In genomic region chr5:113414639-113415038, GRCm38 (mm10) we compare ENCODE assay signal across 16 mouse cellular contexts. TPM values are rescaled to one million over a fixed set of nuclear protein-coding genes. Genes with fewer than 3 reads are reported as not detected.
DNase-seq lines count a peak whose midpoint lies in the region; ATAC-seq and TF ChIP-seq lines count a peak whose summit lies in the region.
"Had no signal": no experiment of that assay in that cellular context is flagged by ENCODE, and none has a peak within 500 bp of the region (broad histone marks: within the 10 kb centered on the region; RNA-seq: fewer than 3 reads in every experiment).

No protein-coding gene starts in this region.

- no peak for TF ChIP-seq CTCF in liver, postnatal 0 days (IDR thresholded peaks at IDR 0.05; ENCODE audit: low read depth)

- peaks cover 15% of the 10 kb centered on the region for H3K4me1 ChIP-seq in forebrain, embryonic 16.5 days (replicated peaks; ENCODE audit: control insufficient read depth, insufficient read depth, low read length)
- H3K4me1 ChIP-seq in liver, postnatal 0 days (ENCODE audit: insufficient read depth): no peaks in the 10 kb centered on the region

- no peaks in the 10 kb centered on the region for H3K27me3 ChIP-seq in forebrain, embryonic 16.5 days (replicated peaks; ENCODE audit: control insufficient read depth, insufficient read depth, low read length)
- H3K27me3 ChIP-seq in liver, postnatal 0 days (ENCODE audit: insufficient read depth, low read length): no peaks in the 10 kb centered on the region
- H3K27me3 ChIP-seq: embryonic facial prominence, embryonic 12.5 days; midbrain, embryonic 13.5 days had no signal

- H3K27ac ChIP-seq in forebrain, embryonic 16.5 days (ENCODE audit: low read length): no peak overlapping the region
- H3K27ac ChIP-seq in liver, postnatal 0 days (ENCODE audit: low read depth): no peak overlapping the region
- H3K27ac ChIP-seq: embryonic facial prominence, embryonic 12.5 days; layer of hippocampus, adult 2 months; midbrain, embryonic 13.5 days had no signal

- no peaks in the 10 kb centered on the region for H3K9me3 ChIP-seq in forebrain, embryonic 16.5 days (ENCODE audit: control insufficient read depth, low read length)
- H3K9me3 ChIP-seq in liver, postnatal 0 days (ENCODE audit: low read length): no peaks in the 10 kb centered on the region
- H3K9me3 ChIP-seq: embryonic facial prominence, embryonic 12.5 days; midbrain, embryonic 13.5 days had no signal

- H3K36me3 ChIP-seq in forebrain, embryonic 16.5 days (ENCODE audit: control insufficient read depth, insufficient read depth): no peaks in the 10 kb centered on the region
- no peaks in the 10 kb centered on the region for H3K36me3 ChIP-seq in liver, postnatal 0 days (replicated peaks; ENCODE audit: insufficient read depth, low read length)
- H3K36me3 ChIP-seq: embryonic facial prominence, embryonic 12.5 days; midbrain, embryonic 13.5 days had no signal

- no peak overlapping the region for H3K9ac ChIP-seq in forebrain, embryonic 16.5 days (replicated peaks; ENCODE audit: low read depth, low read length)
- no peak overlapping the region for H3K9ac ChIP-seq in liver, postnatal 0 days (replicated peaks)
- H3K9ac ChIP-seq: embryonic facial prominence, embryonic 12.5 days; midbrain, embryonic 13.5 days had no signal

- no peak overlapping the region for H3K4me2 ChIP-seq in forebrain, embryonic 16.5 days (ENCODE audit: low read length)
- H3K4me2 ChIP-seq in liver, postnatal 0 days (ENCODE audit: low read depth, low read length): no peak overlapping the region
- H3K4me2 ChIP-seq: embryonic facial prominence, embryonic 12.5 days; midbrain, embryonic 13.5 days had no signal

- peak; percentile 22 for DNase-seq in cerebellum, adult 11 months
- DNase-seq in cerebellum, adult 11-12 months: no peak
- peak; percentile 41 for DNase-seq in layer of hippocampus, adult 9-11 months
- DNase-seq in layer of hippocampus, postnatal 14 days (ENCODE audit: low spot score in 2 of 2): no peak
- peak; percentile 77 for DNase-seq in MN1 (ENCODE audit: low spot score)
- no peak for DNase-seq in heart, adult 9 months (ENCODE audit: low spot score in 2 of 2)
- DNase-seq in liver, postnatal 0 days: no peak
- DNase-seq: heart, adult 18-20 months; kidney, adult 18-20 months had no signal

- H3K4me3 ChIP-seq in forebrain, embryonic 16.5 days (replicated peaks; ENCODE audit: low read length): no peak overlapping the region
- no peak overlapping the region for H3K4me3 ChIP-seq in liver, postnatal 0 days (ENCODE audit: low read depth, low read length)
- H3K4me3 ChIP-seq: embryonic facial prominence, embryonic 12.5 days; layer of hippocampus, adult 2 months; midbrain, embryonic 13.5 days had no signal

- no peak for TF ChIP-seq EP300 in liver, postnatal 0 days (IDR thresholded peaks at IDR 0.05; ENCODE audit: low read depth)

- ATAC-seq in forebrain, embryonic 16.5 days: peak; percentile 78
- no peak for ATAC-seq in liver, postnatal 0 days
- ATAC-seq: activated CD4-positive, CD25-positive, alpha-beta regulatory T cell, adult 4 months; midbrain, embryonic 13.5 days had no signal

- 38% methylated on average over 2 of the region's 2 CpGs for WGBS in forebrain, embryonic 16.5 days
- 68% methylated on average over 2 of the region's 2 CpGs for WGBS in liver, postnatal 0 days (ENCODE audit: insufficient replicate concordance)

RNA-seq across cellular contexts. Expression of gene Aym1, which starts 57.5 kb away (rescaled TPM):
- not detected for total RNA-seq in layer of hippocampus, postnatal 14 days (2021)
- polyA plus RNA-seq in forebrain, embryonic 16.5 days (2015; fragmentation: Nextera tagmentation; extraction: Ambion mirVana): not detected in 2 replicates
- not detected in 2 replicates for polyA plus RNA-seq in liver, postnatal 0 days (2015; fragmentation: Nextera tagmentation; extraction: Ambion mirVana)
- total RNA-seq: heart, adult 18-20 months; heart, postnatal 25 days; layer of hippocampus, adult 2 months; liver, adult 2 months had no signal
- polyA plus RNA-seq: activated CD4-positive, CD25-positive, alpha-beta regulatory T cell, adult 4 months; embryonic facial prominence, embryonic 12.5 days; liver, adult 2 months; midbrain, embryonic 13.5 days had no signal

Comparison
In these comparisons a context has a peak if more than half of its experiments do, and no peak if none do; other contexts are left out.
1. DNase-seq: peak in cerebellum, adult 11 months (single experiment), layer of hippocampus, adult 9-11 months (single experiment) and MN1 (single experiment); none in cerebellum, adult 11-12 months (single experiment), layer of hippocampus, postnatal 14 days (0 of 2), heart, adult 9 months (0 of 2) and liver, postnatal 0 days (single experiment).